Mouse (Mus musculus): ENCODE data around the gene Cntnap1. TPM values are rescaled to one million over a fixed set of nuclear protein-coding genes. Genes with fewer than 3 reads are reported as not detected.

The Cntnap1 gene
- total RNA-seq, 1 experiment, result 0.18 TPM

- Histone ChIP-seq H3K36me3 (ENCODE audit: control insufficient read depth, insufficient read depth, low read length, poor library complexity, severe bottlenecking) (peaks cover 2% of the 10 kb centered on the region; the same call in 1 of the 2 replicates), H3K4me1 (ENCODE audit: control insufficient read depth in 2 of 2, insufficient read depth in 2 of 2, low read length in 2 of 2, poor library complexity in 1 of 2) (peaks cover 0 to 7% of the 10 kb centered on the region in 2 experiments; a peak in 1 of 4 replicates), H3K4me3 (ENCODE audit: insufficient read depth in 1 of 2, low read depth in 1 of 2, low read length in 2 of 2, poor library complexity in 1 of 2, severe bottlenecking in 1 of 2) (peak overlapping the region; percentile 60 to 65), H3K9ac (ENCODE audit: insufficient read depth, low read depth, low read length, poor library complexity, severe bottlenecking) (peak overlapping the region; percentile 47), H3K9me3 (ENCODE audit: control insufficient read depth, insufficient read depth, low read depth, low read length) (no peaks in the 10 kb centered on the region), H3K27ac (ENCODE audit: insufficient read depth, low read depth, low read length, poor library complexity, severe bottlenecking) (no peak overlapping the region)
- peak; percentile 74 for DNase-seq (ENCODE audit: low read depth, low spot score)
- in situ Hi-C loops (cut with MboI; ENCODE audit: low sequenced_read_pairs in 2 of 2, unreplicated experiment in 2 of 2), result no loop called here
- TF ChIP-seq CHD2 (IDR thresholded peaks at IDR 0.05; ENCODE audit: low read depth, low read length) (no peak), HCFC1 (IDR thresholded peaks at IDR 0.05; ENCODE audit: borderline replicate concordance, insufficient read depth, low read length) (no peak), MAFK (IDR thresholded peaks at IDR 0.05; ENCODE audit: insufficient read depth, low read depth, low read length) (peak; percentile 98)
These were observed 1.6 kb downstream of the Cntnap1 start for GRCm38 (mm10) chr11:101171721-101172433.

- no peaks in the 10 kb centered on the region for H3K36me3 ChIP-seq (ENCODE audit: control insufficient read depth, insufficient read depth, low read length, poor library complexity, severe bottlenecking)
- TF ChIP-seq MAFK (IDR thresholded peaks at IDR 0.05; ENCODE audit: insufficient read depth, low read depth, low read length) (no peak), ZC3H11A (IDR thresholded peaks at IDR 0.05; ENCODE audit: borderline replicate concordance, low read depth, low read length) (no peak), CHD2 (IDR thresholded peaks at IDR 0.05; ENCODE audit: low read depth, low read length) (no peak), ZNF384 (IDR thresholded peaks at IDR 0.05; ENCODE audit: low read depth, low read length) (no peak), HCFC1 (IDR thresholded peaks at IDR 0.05; ENCODE audit: borderline replicate concordance, insufficient read depth, low read length) (no peak)
- peak overlapping the region; percentile 60 to 65 for H3K4me3 ChIP-seq (ENCODE audit: insufficient read depth in 1 of 2, low read depth in 1 of 2, low read length in 2 of 2, poor library complexity in 1 of 2, severe bottlenecking in 1 of 2)
- no peak for DNase-seq (ENCODE audit: low read depth, low spot score)
- H3K27ac ChIP-seq (ENCODE audit: insufficient read depth, low read depth, low read length, poor library complexity, severe bottlenecking), result no peak overlapping the region
- H3K9me3 ChIP-seq (ENCODE audit: control insufficient read depth, insufficient read depth, low read depth, low read length), result no peaks in the 10 kb centered on the region
- H3K9ac ChIP-seq (ENCODE audit: insufficient read depth, low read depth, low read length, poor library complexity, severe bottlenecking), result 0 out of 2 replicates have a peak overlapping the region, but pooled peaks have one; percentile 47
- in situ Hi-C loops (cut with MboI; ENCODE audit: low sequenced_read_pairs in 2 of 2, unreplicated experiment in 2 of 2), result no loop called here
- peaks cover 0 to 7% of the 10 kb centered on the region in 2 experiments; a peak in 1 of 4 replicates for H3K4me1 ChIP-seq (ENCODE audit: control insufficient read depth in 2 of 2, insufficient read depth in 2 of 2, low read length in 2 of 2, poor library complexity in 1 of 2)
These were observed 2.1 kb downstream of the Cntnap1 start for GRCm38 (mm10) chr11:101172434-101172815.

GRCm38 (mm10) chr11:101173112-101173511 lies 2.8 kb downstream of the Cntnap1 start:
- no peak overlapping the region for H3K27ac ChIP-seq (ENCODE audit: insufficient read depth, low read depth, low read length, poor library complexity, severe bottlenecking)

GRCm38 (mm10) chr11:101173631-101174388 lies 3.5 kb downstream of the Cntnap1 start:
- no peaks in the 10 kb centered on the region for H3K36me3 ChIP-seq (ENCODE audit: control insufficient read depth, insufficient read depth, low read length, poor library complexity, severe bottlenecking)
- H3K27ac ChIP-seq (ENCODE audit: insufficient read depth, low read depth, low read length, poor library complexity, severe bottlenecking), result no peak overlapping the region
- no peak for TF ChIP-seq CHD2 (IDR thresholded peaks at IDR 0.05; ENCODE audit: low read depth, low read length)
- 0 out of 2 replicates have a peak, but pooled peaks have one; percentile 19 for TF ChIP-seq HCFC1 (IDR thresholded peaks at IDR 0.05; ENCODE audit: borderline replicate concordance, insufficient read depth, low read length)
- H3K9me3 ChIP-seq (ENCODE audit: control insufficient read depth, insufficient read depth, low read depth, low read length), result no peaks in the 10 kb centered on the region
- H3K4me1 ChIP-seq (ENCODE audit: control insufficient read depth in 2 of 2, insufficient read depth in 2 of 2, low read length in 2 of 2, poor library complexity in 1 of 2), result peaks cover 0 to 9% of the 10 kb centered on the region in 2 experiments; a peak in 1 of 4 replicates
- H3K4me3 ChIP-seq (ENCODE audit: insufficient read depth in 1 of 2, low read depth in 1 of 2, low read length in 2 of 2, poor library complexity in 1 of 2, severe bottlenecking in 1 of 2), result peak overlapping the region; percentile 17 to 30; a peak in 3 of 4 replicates
- in situ Hi-C loops (cut with MboI; ENCODE audit: low sequenced_read_pairs in 2 of 2, unreplicated experiment in 2 of 2), result no loop called here
- peak overlapping the region; percentile 19; the same call in 1 of the 2 replicates for H3K9ac ChIP-seq (ENCODE audit: insufficient read depth, low read depth, low read length, poor library complexity, severe bottlenecking)
- peak; percentile 65 for DNase-seq (ENCODE audit: low read depth, low spot score)

More at GRCm38 (mm10) chr11:101173112-101173511, 2.8 kb downstream of the Cntnap1 start:
- no peak overlapping the region for H3K4me3 ChIP-seq (ENCODE audit: insufficient read depth in 1 of 2, low read depth in 1 of 2, low read length in 2 of 2, poor library complexity in 1 of 2, severe bottlenecking in 1 of 2)
- TF ChIP-seq MAFK (IDR thresholded peaks at IDR 0.05; ENCODE audit: insufficient read depth, low read depth, low read length) (peak; percentile 5; the same call in 1 of the 2 replicates), ZC3H11A (IDR thresholded peaks at IDR 0.05; ENCODE audit: borderline replicate concordance, low read depth, low read length) (no peak)
- no peak for DNase-seq (ENCODE audit: low read depth, low spot score)
- in situ Hi-C loops (cut with MboI; ENCODE audit: low sequenced_read_pairs in 2 of 2, unreplicated experiment in 2 of 2), result no loop called here
- no peaks in the 10 kb centered on the region for H3K9me3 ChIP-seq (ENCODE audit: control insufficient read depth, insufficient read depth, low read depth, low read length)
- no peak overlapping the region for H3K9ac ChIP-seq (ENCODE audit: insufficient read depth, low read depth, low read length, poor library complexity, severe bottlenecking)
- H3K4me1 ChIP-seq (ENCODE audit: control insufficient read depth in 2 of 2, insufficient read depth in 2 of 2, low read length in 2 of 2, poor library complexity in 1 of 2), result peaks cover 0 to 7% of the 10 kb centered on the region in 2 experiments; a peak in 1 of 4 replicates
- no peaks in the 10 kb centered on the region for H3K36me3 ChIP-seq (ENCODE audit: control insufficient read depth, insufficient read depth, low read length, poor library complexity, severe bottlenecking)
